Mouse (Mus musculus) erythroblast, embryonic 14.5 days (primary cell): Measurements from ENCODE around the gene Gp9.

Experiments
- GATA1 ChIP-seq: IDR thresholded peaks from 2 replicates; pipeline ENCODE4 v1.6.1; 2012; ENCODE audit warnings: low read length, inconsistent platforms, mixed read lengths
- TAL1 ChIP-seq: IDR thresholded peaks from 3 replicates; pipeline ENCODE4 v1.6.1; 2012; ENCODE audit warnings: low read length, inconsistent platforms, mixed read lengths

GRCm38 (mm10) chr6:87784033-87784432, 6.2 kb downstream of the Gp9 start:
- TF ChIP-seq TAL1: no peak
- no peak for TF ChIP-seq GATA1
